ENCODE assay signal across 7 mouse cellular contexts in genomic region chr17:29356882-29357281, GRCm38 (mm10). TPM values are rescaled to one million over a fixed set of nuclear protein-coding genes. Genes with fewer than 3 reads are reported as not detected.
DNase-seq lines count a peak whose midpoint lies in the region; ATAC-seq lines count a peak whose summit lies in the region.

No protein-coding gene starts in this region.

- H3K4me1 ChIP-seq in lung, embryonic 15.5 days: peaks cover 35% of the 10 kb centered on the region
- peaks cover 25% of the 10 kb centered on the region for H3K4me1 ChIP-seq in forebrain, embryonic 15.5 days
- H3K4me1 ChIP-seq in limb, embryonic 15.5 days: peaks cover 26% of the 10 kb centered on the region
- H3K4me1 ChIP-seq in stomach, embryonic 15.5 days: peaks cover 29% of the 10 kb centered on the region

- H3K36me3 ChIP-seq in lung, embryonic 15.5 days: no peaks in the 10 kb centered on the region
- H3K36me3 ChIP-seq in forebrain, embryonic 15.5 days: no peaks in the 10 kb centered on the region
- no peaks in the 10 kb centered on the region for H3K36me3 ChIP-seq in limb, embryonic 15.5 days
- no peaks in the 10 kb centered on the region for H3K36me3 ChIP-seq in stomach, embryonic 15.5 days

- ATAC-seq in lung, embryonic 15.5 days (ENCODE audit: borderline replicate concordance, extremely low read depth, low FRiP score, low TSS enrichment): peak; percentile 2; the same call in 1 of the 2 replicates
- no peak; the same call in 1 of the 2 replicates for ATAC-seq in forebrain, embryonic 15.5 days (replicated peaks)
- no peak for ATAC-seq in limb, embryonic 15.5 days (ENCODE audit: insufficient number of reproducible peaks, low FRiP score, low TSS enrichment, low read depth)
- 0 out of 2 replicates have a peak, but pooled peaks have one; percentile 1 for ATAC-seq in stomach, embryonic 15.5 days (ENCODE audit: insufficient read depth, low FRiP score, low read depth)

- no peak for DNase-seq in lung, postnatal 36 days
- DNase-seq in adrenal gland, postnatal 10 days: no peak
- DNase-seq in adrenal gland, adult (ENCODE audit: inconsistent age in 2 of 2, low spot score in 1 of 2): no peak

- H3K4me3 ChIP-seq in lung, embryonic 15.5 days: peak overlapping the region; percentile 31
- H3K4me3 ChIP-seq in forebrain, embryonic 15.5 days: peak overlapping the region; percentile 37
- H3K4me3 ChIP-seq in limb, embryonic 15.5 days: peak overlapping the region; percentile 20
- peak overlapping the region; percentile 30 for H3K4me3 ChIP-seq in stomach, embryonic 15.5 days (replicated peaks)

- H3K4me2 ChIP-seq in lung, embryonic 15.5 days: peak overlapping the region; percentile 62
- H3K4me2 ChIP-seq in forebrain, embryonic 15.5 days (replicated peaks): peak overlapping the region; percentile 55
- H3K4me2 ChIP-seq in limb, embryonic 15.5 days: peak overlapping the region; percentile 45
- H3K4me2 ChIP-seq in stomach, embryonic 15.5 days: peak overlapping the region; percentile 61

- peak overlapping the region; percentile 37; the same call in 1 of the 2 replicates for H3K9ac ChIP-seq in lung, embryonic 15.5 days
- H3K9ac ChIP-seq in forebrain, embryonic 15.5 days (replicated peaks): peak overlapping the region; percentile 8
- H3K9ac ChIP-seq in limb, embryonic 15.5 days: no peak overlapping the region
- H3K9ac ChIP-seq in stomach, embryonic 15.5 days: no peak overlapping the region

- 9% methylated on average over 9 of the region's 9 CpGs for WGBS in lung, embryonic 15.5 days
- WGBS in forebrain, embryonic 15.5 days: 1% methylated on average over 9 of the region's 9 CpGs
- WGBS in limb, embryonic 15.5 days: 13% methylated on average over 9 of the region's 9 CpGs
- WGBS in stomach, embryonic 15.5 days: 15% methylated on average over 9 of the region's 9 CpGs

- no peaks in the 10 kb centered on the region for H3K27me3 ChIP-seq in lung, embryonic 15.5 days
- no peaks in the 10 kb centered on the region for H3K27me3 ChIP-seq in forebrain, embryonic 15.5 days
- no peaks in the 10 kb centered on the region for H3K27me3 ChIP-seq in limb, embryonic 15.5 days
- H3K27me3 ChIP-seq in stomach, embryonic 15.5 days (replicated peaks): no peaks in the 10 kb centered on the region

- no peaks in the 10 kb centered on the region for H3K9me3 ChIP-seq in lung, embryonic 15.5 days
- no peaks in the 10 kb centered on the region for H3K9me3 ChIP-seq in forebrain, embryonic 15.5 days
- H3K9me3 ChIP-seq in limb, embryonic 15.5 days: no peaks in the 10 kb centered on the region
- H3K9me3 ChIP-seq in stomach, embryonic 15.5 days: no peaks in the 10 kb centered on the region

- peak overlapping the region; percentile 96 for H3K27ac ChIP-seq in lung, embryonic 15.5 days
- peak overlapping the region; percentile 90 for H3K27ac ChIP-seq in forebrain, embryonic 15.5 days (replicated peaks)
- peak overlapping the region; percentile 79 for H3K27ac ChIP-seq in limb, embryonic 15.5 days
- peak overlapping the region; percentile 93 for H3K27ac ChIP-seq in stomach, embryonic 15.5 days

RNA-seq across cellular contexts. Expression of gene Fgd2, which starts 3.8 kb away (rescaled TPM):
- 19.1 and 21.7 TPM in 2 replicates for polyA plus RNA-seq in lung, embryonic 15.5 days (2015; fragmentation: Nextera tagmentation; extraction: Ambion mirVana)
- polyA plus RNA-seq in forebrain, embryonic 15.5 days (2015; fragmentation: Nextera tagmentation; extraction: Ambion mirVana): 5.5 and 6.0 TPM in 2 replicates
- polyA plus RNA-seq in limb, embryonic 15.5 days (2015; fragmentation: Nextera tagmentation; extraction: Ambion mirVana): 8.5 and 9.7 TPM in 2 replicates
- polyA plus RNA-seq in stomach, embryonic 15.5 days (2015; fragmentation: Nextera tagmentation; extraction: Ambion mirVana): 11.3 and 12.5 TPM in 2 replicates
- total RNA-seq in adrenal gland, postnatal 10 days (2021): 1 to 10 TPM; 4.6 to 7.4 TPM

RNA-seq across cellular contexts. Expression of gene Mtch1, which starts 9.1 kb away (rescaled TPM):
- polyA plus RNA-seq in lung, embryonic 15.5 days (2015; fragmentation: Nextera tagmentation; extraction: Ambion mirVana): 341 and 343 TPM in 2 replicates
- 432 and 464 TPM in 2 replicates for polyA plus RNA-seq in forebrain, embryonic 15.5 days (2015; fragmentation: Nextera tagmentation; extraction: Ambion mirVana)
- 267 and 334 TPM in 2 replicates for polyA plus RNA-seq in limb, embryonic 15.5 days (2015; fragmentation: Nextera tagmentation; extraction: Ambion mirVana)
- polyA plus RNA-seq in stomach, embryonic 15.5 days (2015; fragmentation: Nextera tagmentation; extraction: Ambion mirVana): 250 and 272 TPM in 2 replicates
- total RNA-seq in adrenal gland, postnatal 10 days (2021): 100 to 1,000 TPM; 330 to 395 TPM

RNA-seq across cellular contexts. Expression of gene Pi16, which starts 39.4 kb away (rescaled TPM):
- polyA plus RNA-seq in lung, embryonic 15.5 days (2015; fragmentation: Nextera tagmentation; extraction: Ambion mirVana): 1.9 and 2.4 TPM in 2 replicates
- 1.4 and 1.8 TPM in 2 replicates for polyA plus RNA-seq in forebrain, embryonic 15.5 days (2015; fragmentation: Nextera tagmentation; extraction: Ambion mirVana)
- 6.5 and 8.0 TPM in 2 replicates for polyA plus RNA-seq in limb, embryonic 15.5 days (2015; fragmentation: Nextera tagmentation; extraction: Ambion mirVana)
- polyA plus RNA-seq in stomach, embryonic 15.5 days (2015; fragmentation: Nextera tagmentation; extraction: Ambion mirVana): 1.6 and 1.9 TPM in 2 replicates
- 10 to 100 TPM; 24.5 to 26.1 TPM for total RNA-seq in adrenal gland, postnatal 10 days (2021)

Comparison
In these comparisons a context has a peak if more than half of its experiments do, and no peak if none do; other contexts are left out.
1. ATAC-seq: peak in lung, embryonic 15.5 days (single experiment) and stomach, embryonic 15.5 days (single experiment); none in forebrain, embryonic 15.5 days (single experiment) and limb, embryonic 15.5 days (single experiment).
2. H3K9ac ChIP-seq: peak in lung, embryonic 15.5 days (single experiment) and forebrain, embryonic 15.5 days (single experiment); none in limb, embryonic 15.5 days (single experiment) and stomach, embryonic 15.5 days (single experiment).
3. Peak in every context shown above with its lines, with median percentiles within 50 percentile points of each other: H3K27ac ChIP-seq, H3K4me2 ChIP-seq and H3K4me3 ChIP-seq.